Mouse (Mus musculus) ES-E14 (cell line): Measurements from ENCODE around the gene Exog. TPM values are rescaled to one million over a fixed set of nuclear protein-coding genes. Genes with fewer than 3 reads are reported as not detected.

Experiments used
- DNase-seq: peaks from one replicate; pipeline ENCODE4 v3.0.0-alpha.2; 2013; ENCODE audit warnings: low read depth, low spot score
- H3K27ac ChIP-seq: 2 replicates; pipeline ENCODE4 v1.5.1; 2012; ENCODE audit warnings: low read depth, mild to moderate bottlenecking, low read length, moderate library complexity, mixed read lengths; ENCODE audit not compliant: poor library complexity, insufficient read depth, severe bottlenecking
- H3K36me3 ChIP-seq: 2 replicates; pipeline ENCODE4 v1.6.1; 2012; ENCODE audit warnings: mild to moderate bottlenecking, low read length, moderate library complexity, mixed read lengths; ENCODE audit not compliant: control insufficient read depth, poor library complexity, insufficient read depth, severe bottlenecking
- H3K4me1 ChIP-seq, 2 experiments: fragments of 150-350 bp in 1 of 2; sonication (generic) in 1 of 2; 2 replicates each; pipeline ENCODE4 v1.6.1; 2012; ENCODE audit warnings: low read length in 2 of 2, mild to moderate bottlenecking in 1 of 2, mixed read lengths in 1 of 2; ENCODE audit not compliant: control insufficient read depth in 2 of 2, insufficient read depth in 2 of 2, poor library complexity in 1 of 2
- H3K4me3 ChIP-seq, 2 experiments: fragments of 150-350 bp in 1 of 2; sonication (generic) in 1 of 2; 2 replicates each; pipeline ENCODE4 v1.5.1; 2012; ENCODE audit warnings: low read length in 2 of 2, low read depth in 1 of 2, mild to moderate bottlenecking in 1 of 2, mixed read lengths in 1 of 2; ENCODE audit not compliant: insufficient read depth in 1 of 2, poor library complexity in 1 of 2, severe bottlenecking in 1 of 2
- H3K9ac ChIP-seq: 2 replicates; pipeline ENCODE4 v1.6.1; 2012; ENCODE audit warnings: low read depth, mild to moderate bottlenecking, low read length, mixed read lengths; ENCODE audit not compliant: poor library complexity, insufficient read depth, severe bottlenecking
- H3K9me3 ChIP-seq: fragments of 150-350 bp; sonication (generic); 2 replicates; pipeline ENCODE4 v1.6.1; 2012; ENCODE audit warnings: low read depth, mild to moderate bottlenecking, low read length; ENCODE audit not compliant: control insufficient read depth, insufficient read depth
- CHD2 ChIP-seq: IDR thresholded peaks from 2 replicates; pipeline ENCODE4 v1.6.1; 2014; ENCODE audit warnings: mild to moderate bottlenecking, low read depth, low read length, inconsistent platforms
- HCFC1 ChIP-seq: IDR thresholded peaks from 2 replicates; pipeline ENCODE4 v1.6.1; 2012; ENCODE audit warnings: low read length, inconsistent platforms, borderline replicate concordance; ENCODE audit not compliant: insufficient read depth
- MAFK ChIP-seq: IDR thresholded peaks from 2 replicates; pipeline ENCODE4 v1.6.1; 2014; ENCODE audit warnings: mild to moderate bottlenecking, low read depth, low read length, inconsistent platforms; ENCODE audit not compliant: insufficient read depth
- ZC3H11A ChIP-seq: IDR thresholded peaks from 2 replicates; pipeline ENCODE4 v1.6.1; 2012; ENCODE audit warnings: low read depth, mild to moderate bottlenecking, inconsistent platforms, low read length, borderline replicate concordance
- ZNF384 ChIP-seq: IDR thresholded peaks from 2 replicates; pipeline ENCODE4 v1.6.1; 2012; ENCODE audit warnings: low read depth, low read length, inconsistent platforms
- in situ Hi-C, 2 experiments: fragments of 600-800 bp; cut with MboI; formaldehyde crosslinking; loops; one replicate each; pipeline ENCODE4 v1.15.1; 2025; ENCODE audit warnings: low sequenced_read_pairs in 2 of 2, inconsistent platforms in 1 of 2; ENCODE audit not compliant: unreplicated experiment in 2 of 2
- total RNA-seq: library from RNA; depleted of rRNA; stranded (reverse); fragments of 300-350 nt; gene quantifications from 2 replicates; pipeline ENCODE4 v1.2.3, GENCODE M21; 2012; rRNA removed

The Exog gene
- total RNA-seq, 1 experiment, result 11.9 TPM

GRCm38 (mm10) chr9:119504981-119505658, 60.4 kb downstream of the Exog start:
- TF ChIP-seq ZNF384 (no peak), MAFK (no peak), HCFC1 (no peak), ZC3H11A (no peak), CHD2 (no peak)
- Histone ChIP-seq H3K9ac (no peak overlapping the region), H3K9me3 (no peaks in the 10 kb centered on the region), H3K4me1 (peaks cover 0 to 7% of the 10 kb centered on the region in 2 experiments; a peak in 3 of 4 replicates), H3K4me3 (no peak overlapping the region), H3K36me3 (no peaks in the 10 kb centered on the region), H3K27ac (no peak overlapping the region; the same call in 1 of the 2 replicates)
- peak; percentile 54 for DNase-seq
- in situ Hi-C loops, result no loop called here

- no peak overlapping the region for H3K4me3 ChIP-seq
- in situ Hi-C loops, result no loop called here
- H3K36me3 ChIP-seq, result no peaks in the 10 kb centered on the region
- H3K27ac ChIP-seq, result no peak overlapping the region
- TF ChIP-seq ZNF384 (no peak), MAFK (no peak), HCFC1 (no peak), ZC3H11A (no peak), CHD2 (no peak)
- H3K9me3 ChIP-seq, result no peaks in the 10 kb centered on the region
- peaks cover 0 to 3% of the 10 kb centered on the region in 2 experiments; a peak in 2 of 4 replicates for H3K4me1 ChIP-seq
- no peak for DNase-seq
- H3K9ac ChIP-seq, result no peak overlapping the region
These were observed 66.2 kb downstream of the Exog start for GRCm38 (mm10) chr9:119510902-119511301.

GRCm38 (mm10) chr9:119512993-119513392, 68.2 kb downstream of the Exog start:
- no peak overlapping the region for H3K27ac ChIP-seq
- H3K9ac ChIP-seq, result no peak overlapping the region
- no peak overlapping the region for H3K4me3 ChIP-seq
- no peaks in the 10 kb centered on the region for H3K36me3 ChIP-seq
- TF ChIP-seq HCFC1 (no peak), MAFK (no peak), ZNF384 (no peak), ZC3H11A (no peak), CHD2 (no peak)
- H3K4me1 ChIP-seq, result peaks cover 0 to 2% of the 10 kb centered on the region in 2 experiments; a peak in 1 of 4 replicates
- no peak for DNase-seq
- in situ Hi-C loops, result no loop called here
- no peaks in the 10 kb centered on the region for H3K9me3 ChIP-seq

GRCm38 (mm10) chr9:119513816-119514215, 69.1 kb downstream of the Exog start:
- Histone ChIP-seq H3K4me1 (peaks cover 0 to 2% of the 10 kb centered on the region in 2 experiments; a peak in 1 of 4 replicates), H3K9me3 (no peaks in the 10 kb centered on the region), H3K4me3 (no peak overlapping the region), H3K27ac (no peak overlapping the region), H3K36me3 (no peaks in the 10 kb centered on the region), H3K9ac (no peak overlapping the region)
- no peak for TF ChIP-seq MAFK
- no peak for TF ChIP-seq ZC3H11A
- no peak for DNase-seq
- in situ Hi-C loops, result no loop called here

- no peak for TF ChIP-seq HCFC1
- no peak for TF ChIP-seq ZNF384
- no peak for TF ChIP-seq ZC3H11A
- no peak for TF ChIP-seq MAFK
- TF ChIP-seq CHD2, result no peak
- Histone ChIP-seq H3K4me1 (peaks cover 0 to 2% of the 10 kb centered on the region in 2 experiments; a peak in 1 of 4 replicates), H3K4me3 (no peak overlapping the region), H3K9ac (no peak overlapping the region), H3K36me3 (no peaks in the 10 kb centered on the region), H3K27ac (no peak overlapping the region), H3K9me3 (no peaks in the 10 kb centered on the region)
- no peak for DNase-seq
- in situ Hi-C loops, result no loop called here
These were observed 70.2 kb downstream of the Exog start for GRCm38 (mm10) chr9:119514986-119515385.

Other genes starting within 250 kb of the Exog start
- gene Slc22a13, start 235.8 kb upstream of the Exog start, total RNA-seq, result 0.13 TPM in 1 of 2 replicates, not detected in the other
- gene Oxsr1, start 122.5 kb upstream of the Exog start, total RNA-seq, result 52.1 and 53.1 TPM in 2 replicates
- gene Acaa1a, start 105.3 kb upstream of the Exog start, total RNA-seq, result 54.9 and 58.2 TPM in 2 replicates
- gene Myd88, start 103.5 kb upstream of the Exog start, total RNA-seq, result 4.2 and 5.4 TPM in 2 replicates
- 3.7 and 6.7 TPM in 2 replicates for gene Xylb, start 87.6 kb upstream of the Exog start, total RNA-seq
- 0.45 and 1.1 TPM in 2 replicates for gene Slc22a14, start 79.4 kb upstream of the Exog start, total RNA-seq
- gene Acvr2b, start 42.8 kb upstream of the Exog start, total RNA-seq, result 29.8 and 57.1 TPM in 2 replicates
- gene Scn5a, start 134.1 kb downstream of the Exog start, total RNA-seq, result 0.76 and 0.95 TPM in 2 replicates